Mouse (Mus musculus) left cerebral cortex, postnatal 36 days (tissue): ENCODE measurements around the gene Cnot1. TPM values are rescaled to one million over a fixed set of nuclear protein-coding genes. Genes with fewer than 3 reads are reported as not detected.
"Not testable (repeated sequence)": the region's sequence is repeated elsewhere in the genome, so short reads cannot be mapped to it uniquely, and the experiment has no call there.

Source experiments
- DNase-seq, 2 experiments: peaks; one replicate each; pipeline ENCODE4 v3.0.0; 2021 to 2022; ENCODE audit warnings: low spot score in 2 of 2, mixed read lengths in 1 of 2
- intact Hi-C: fragments of 180-260 bp; cut with DNase I; formaldehyde crosslinking; loops from one replicate; pipeline ENCODE4 v1.15.1; 2025
- total RNA-seq, 2 experiments: library from RNA; stranded (reverse); gene quantifications; 2 replicates each; pipeline ENCODE4 v1.2.3; 2021

Gene Cnot1
- total RNA-seq, 2 experiments from 2014 or later: 115 to 131 TPM

DNA sequence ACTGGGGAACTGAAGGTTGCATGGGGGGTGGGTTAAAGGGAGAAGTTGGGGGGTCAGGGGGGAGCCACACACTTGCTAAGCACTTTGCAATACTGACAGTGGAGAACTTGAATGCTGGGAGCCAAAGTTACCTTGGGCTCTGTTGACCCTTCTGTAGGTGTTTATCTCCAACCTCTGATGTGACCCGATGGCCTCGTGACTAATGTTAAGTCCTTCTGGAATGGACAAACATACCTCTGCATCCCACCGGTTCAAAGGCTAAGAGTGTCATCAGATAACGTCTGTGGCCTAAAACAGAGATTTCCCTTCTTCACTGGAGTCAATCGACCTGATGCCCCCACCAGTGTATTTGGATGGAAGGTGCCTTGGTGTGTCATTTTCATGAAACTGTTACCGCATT lies 14.0 kb upstream of the Cnot1 start:
- intact Hi-C loops: no loop called here
- no peak for DNase-seq

DNA sequence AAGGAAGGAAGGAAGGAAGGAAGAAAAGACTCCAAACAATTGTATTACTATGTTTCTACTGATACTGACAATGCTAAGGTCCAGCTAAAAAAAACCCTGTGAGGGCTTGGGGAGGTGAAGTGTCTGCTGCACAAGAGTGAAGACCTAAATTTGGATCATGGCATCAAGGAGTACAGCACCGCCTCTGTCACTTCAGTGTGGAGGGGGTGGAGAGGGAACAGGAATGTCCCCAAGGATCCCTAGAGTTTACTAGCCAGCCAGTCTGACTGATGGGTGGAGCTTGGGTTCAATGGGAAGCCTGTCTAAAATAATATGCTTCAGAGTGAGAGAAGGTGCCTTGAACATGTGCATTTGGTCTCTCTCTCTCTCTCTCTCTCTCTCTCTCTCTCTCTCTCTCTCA lies 10.9 kb upstream of the Cnot1 start:
- intact Hi-C loops: no loop called here
- no peak for DNase-seq

DNA sequence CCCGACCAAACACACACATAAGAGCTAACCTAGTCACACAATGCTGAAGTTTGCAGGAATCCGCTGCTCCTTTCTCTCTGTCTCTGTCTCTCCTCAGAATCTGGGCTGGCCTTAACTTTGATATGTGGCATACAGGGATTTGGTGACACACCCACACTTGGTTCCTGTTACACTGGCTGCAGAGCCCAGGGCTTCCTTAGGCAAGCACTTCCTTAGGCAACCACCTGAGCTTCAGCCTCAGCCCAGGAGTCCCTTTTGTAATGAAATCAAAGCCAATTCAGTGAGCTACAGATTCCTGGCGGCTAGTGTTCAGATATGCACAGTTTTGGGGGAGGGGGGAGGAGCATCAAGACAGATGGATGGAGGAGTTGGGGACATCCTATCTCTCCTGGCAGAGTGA lies 10.3 kb upstream of the Cnot1 start:
- DNase-seq: no peak
- intact Hi-C loops: no loop called here

- intact Hi-C loops: no loop called here
- no peak for DNase-seq
Observed at GRCm38 (mm10) chr8:95816044-95816708, 8.9 kb upstream of the Cnot1 start.

DNA sequence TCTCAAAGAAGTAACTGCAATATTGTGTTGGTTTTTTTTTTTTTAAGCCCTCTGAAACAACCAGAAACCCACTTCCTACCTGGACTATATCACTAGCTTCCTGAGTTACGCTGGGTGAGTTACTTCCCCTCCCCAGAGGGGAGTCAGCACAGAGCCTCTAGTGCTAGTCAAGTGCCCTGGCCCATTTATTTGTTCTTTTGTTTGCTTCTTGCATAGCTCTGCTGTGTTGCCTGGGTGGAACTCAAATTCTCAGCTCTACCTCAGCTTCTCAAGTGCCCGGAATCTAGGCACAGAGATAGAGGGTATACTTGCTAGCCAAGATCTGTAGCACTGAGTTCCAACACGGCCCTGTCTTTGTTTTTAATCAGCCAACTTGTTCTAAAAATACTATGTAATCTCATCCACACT lies 2.9 kb upstream of the Cnot1 start:
- no peak for DNase-seq
- intact Hi-C loops: no loop called here

- no peak for DNase-seq
- intact Hi-C loops: no loop called here
Observed at GRCm38 (mm10) chr8:95809116-95809515, 1.9 kb upstream of the Cnot1 start.

GRCm38 (mm10) chr8:95808631-95809030 lies 1.4 kb upstream of the Cnot1 start:
- intact Hi-C loops: no loop called here

DNA sequence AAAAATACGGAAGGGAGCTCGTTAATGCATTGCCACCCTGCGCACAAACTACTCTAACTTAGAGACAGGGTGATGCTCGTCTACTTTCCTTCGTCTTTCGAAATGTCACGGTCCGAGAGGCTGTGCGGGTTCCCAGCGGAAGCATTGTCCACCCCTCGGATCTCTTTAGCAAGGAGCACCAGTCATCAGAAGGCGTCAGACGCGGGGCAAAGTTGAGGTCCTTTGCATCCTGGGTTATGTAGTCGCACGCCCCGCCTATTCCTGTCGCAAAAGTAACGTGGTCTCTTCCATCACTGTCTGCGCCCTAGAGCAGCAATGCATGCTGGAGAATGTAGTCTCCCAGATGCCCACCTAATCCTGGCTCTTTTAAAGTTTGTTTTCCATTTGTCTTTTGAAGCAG lies 597 bp upstream of the Cnot1 start:
- DNase-seq: peak; percentile 92 to 95
- intact Hi-C loops: no loop called here

More at GRCm38 (mm10) chr8:95808631-95809030, 1.4 kb upstream of the Cnot1 start:
- no peak for DNase-seq

DNA sequence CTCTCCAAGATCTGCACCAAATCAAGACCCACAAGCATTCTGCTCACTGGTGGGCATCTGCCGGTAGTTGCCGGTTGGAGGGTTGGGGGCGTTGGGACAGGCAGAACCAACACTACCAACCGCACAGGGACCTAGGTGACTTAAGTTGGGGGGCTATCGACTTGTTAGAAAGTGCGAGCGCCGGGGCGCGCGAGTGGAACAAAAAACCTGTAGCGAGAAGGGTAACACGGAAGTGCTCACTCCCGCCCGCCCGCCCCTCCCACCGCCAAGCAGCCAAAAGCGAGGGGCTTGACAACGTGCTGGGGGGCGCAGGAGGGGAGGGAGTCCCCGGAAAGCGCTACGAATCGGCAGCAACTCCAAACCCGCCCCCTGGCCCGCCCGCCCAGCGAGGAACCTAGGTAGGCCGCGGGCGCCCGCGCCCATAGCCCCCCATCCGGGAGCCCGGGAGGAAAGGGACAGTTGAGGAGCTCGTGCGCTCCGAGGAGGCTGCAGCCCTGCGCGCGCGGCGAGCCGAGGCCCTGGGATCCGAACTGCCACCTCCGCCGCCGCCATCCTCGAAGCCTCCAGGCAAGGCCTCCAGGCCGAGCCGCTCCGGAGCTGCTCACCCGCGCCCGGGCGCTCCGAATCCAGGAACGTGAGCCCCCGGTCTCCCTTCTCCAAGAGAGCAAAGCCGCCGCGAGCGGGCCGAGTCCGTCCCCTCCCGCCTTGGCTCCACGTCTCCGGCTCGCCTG lies 638 bp downstream of the Cnot1 start:
- peak in 1 of 2 experiments; percentile 13 for DNase-seq
- intact Hi-C loops: no loop called here

- no peak for DNase-seq
- intact Hi-C loops: no loop called here
Observed at GRCm38 (mm10) chr8:95805482-95805881, 1.8 kb downstream of the Cnot1 start.

- intact Hi-C loops: no loop called here
- no peak for DNase-seq
Observed at GRCm38 (mm10) chr8:95802231-95802630, 5.0 kb downstream of the Cnot1 start.

DNA sequence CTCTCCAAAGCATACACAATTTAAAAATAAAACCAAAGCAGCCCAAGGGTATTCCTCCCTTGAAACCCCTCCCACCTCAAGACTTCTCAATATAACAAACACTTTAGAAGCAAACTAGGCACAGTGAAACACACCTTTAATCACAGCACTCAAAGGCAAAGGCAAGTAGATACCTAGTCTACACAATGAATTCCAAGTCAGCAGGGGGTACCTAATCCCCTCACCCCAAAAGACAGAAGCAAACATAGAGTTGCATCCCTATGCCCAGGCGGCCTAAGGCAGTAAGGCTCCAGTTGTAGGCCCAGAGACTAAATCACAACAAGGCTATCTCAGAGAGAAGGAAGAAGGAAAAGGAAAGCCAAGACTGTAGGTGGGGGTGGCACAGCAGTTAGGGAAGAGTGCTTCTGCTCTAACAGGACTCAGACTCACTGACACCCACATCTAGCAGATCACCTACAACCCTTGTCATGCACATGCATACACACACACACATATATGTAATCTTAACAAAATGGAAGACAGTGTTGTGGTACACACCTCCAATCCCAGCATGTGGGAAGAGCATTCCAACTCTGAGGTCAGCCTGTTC lies 5.7 kb downstream of the Cnot1 start:
- DNase-seq: no peak
- intact Hi-C loops: no loop called here

DNA sequence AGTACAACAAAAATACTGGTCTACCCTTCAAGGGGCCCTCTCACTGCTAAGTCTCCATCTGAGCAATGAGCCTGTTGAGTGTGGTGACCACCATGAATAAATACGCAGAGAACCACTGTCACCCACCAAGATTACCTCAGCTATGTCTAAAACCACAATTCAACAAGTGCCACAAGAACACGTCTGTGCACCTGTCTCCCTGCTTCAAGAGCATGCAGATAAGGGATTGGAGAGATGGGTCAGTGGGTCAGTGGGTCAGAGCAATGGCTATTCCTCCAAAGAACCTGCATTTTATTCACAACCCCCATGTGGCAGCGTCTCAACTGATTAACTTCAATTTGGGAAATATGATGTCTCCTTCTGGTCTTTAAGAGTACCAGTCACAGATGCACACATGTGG lies 6.9 kb downstream of the Cnot1 start:
- intact Hi-C loops: no loop called here
- DNase-seq: no peak

DNA sequence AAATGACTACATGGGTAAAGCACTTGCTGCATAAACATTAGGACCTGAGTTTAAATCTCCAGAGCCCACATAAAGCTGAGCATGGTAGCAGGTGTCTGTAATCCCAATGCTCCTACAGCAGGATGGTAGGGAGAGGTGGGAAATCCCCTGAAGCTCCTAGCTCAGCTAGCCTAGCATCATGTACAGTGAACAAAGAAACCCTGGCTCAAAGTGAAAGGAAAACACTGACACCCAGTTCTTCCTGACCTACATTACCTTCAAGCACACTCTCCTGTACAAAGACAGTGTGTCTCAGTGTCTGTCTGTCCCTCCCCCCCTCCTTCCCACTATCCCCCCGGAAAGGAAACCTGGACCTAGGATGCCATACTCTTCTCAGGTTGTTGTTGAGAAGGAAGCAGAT lies 7.4 kb downstream of the Cnot1 start:
- intact Hi-C loops: no loop called here

DNA sequence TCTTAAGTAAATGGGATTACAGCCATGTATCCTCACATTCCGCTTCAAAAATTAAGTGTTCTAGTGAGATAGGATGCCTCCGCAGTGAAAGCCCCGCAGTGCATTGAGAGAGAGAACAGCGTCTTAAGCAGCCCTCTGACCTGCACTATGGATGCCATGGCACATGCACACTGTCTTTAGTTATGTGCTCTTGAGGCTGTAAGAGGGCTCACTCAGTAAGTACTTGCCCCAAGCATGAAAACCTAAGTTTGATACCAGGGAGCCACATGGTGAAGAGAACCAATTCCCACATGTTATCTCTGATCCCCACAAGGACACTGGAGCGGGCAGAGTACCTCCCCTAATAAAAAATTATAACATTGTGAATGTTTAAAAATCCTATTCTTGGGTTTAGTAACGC lies 8.1 kb downstream of the Cnot1 start:
- DNase-seq: no peak
- intact Hi-C loops: no loop called here

More for the DNA sequence above, 7.4 kb downstream of the Cnot1 start:
- no peak for DNase-seq

DNA sequence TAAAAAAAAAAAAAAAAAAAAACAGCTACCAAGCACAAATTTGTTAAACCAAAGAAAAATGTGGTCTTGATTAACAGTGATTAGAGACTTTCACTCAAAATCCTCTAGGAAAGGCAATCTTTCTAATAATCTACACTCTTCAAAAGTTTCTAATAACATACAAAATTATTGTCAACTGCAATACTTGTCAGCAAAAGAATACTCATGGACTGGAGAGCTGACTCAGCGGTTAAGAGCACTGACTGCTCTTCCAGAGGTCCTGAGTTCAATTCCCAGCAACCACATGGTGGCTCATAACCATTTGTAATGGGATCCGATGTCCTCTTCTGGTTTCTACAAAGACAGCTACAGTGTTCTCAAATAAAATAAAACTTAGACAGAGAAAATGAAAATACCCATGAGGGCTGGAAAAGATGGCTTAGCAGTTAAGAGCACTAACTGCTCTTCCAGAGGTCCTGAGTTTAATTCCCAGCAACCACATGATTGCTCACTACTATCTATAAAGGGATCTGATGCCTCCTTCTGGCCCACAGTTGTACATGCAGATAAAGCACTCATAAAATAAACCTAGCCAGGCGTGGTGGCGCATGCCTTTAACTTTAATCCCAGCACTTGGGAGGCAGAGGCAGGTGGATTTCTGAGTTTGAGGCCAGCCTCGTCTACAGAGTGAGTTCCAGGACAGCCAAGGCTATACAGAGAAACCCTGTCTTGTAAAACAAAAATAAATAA lies 11.8 kb downstream of the Cnot1 start:
- intact Hi-C loops, DNase-seq: not testable (repeated sequence)

- intact Hi-C loops: no loop called here
- no peak for DNase-seq
Observed at GRCm38 (mm10) chr8:95785591-95785990, 21.7 kb downstream of the Cnot1 start.

DNA sequence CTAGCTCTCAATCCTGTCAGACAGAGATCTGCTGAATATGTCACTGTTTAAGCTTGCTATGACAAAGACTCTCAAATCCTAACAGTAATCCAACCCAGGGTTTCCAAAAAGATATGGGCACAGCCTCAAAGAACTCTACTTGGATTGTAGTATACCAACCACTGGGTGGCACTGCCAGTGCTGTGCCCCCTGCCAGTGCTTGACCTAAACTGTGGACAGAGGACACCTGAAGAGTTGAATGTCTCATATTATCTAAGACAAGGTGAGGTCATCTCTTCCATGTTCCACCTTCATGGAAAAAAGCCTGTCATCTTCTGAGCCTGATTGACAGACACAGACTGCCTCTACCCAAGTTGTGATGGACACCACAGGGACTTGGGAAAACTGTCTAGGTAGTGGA lies 24.6 kb downstream of the Cnot1 start:
- DNase-seq: no peak
- intact Hi-C loops: no loop called here

GRCm38 (mm10) chr8:95781775-95782174 lies 25.5 kb downstream of the Cnot1 start:
- intact Hi-C loops: no loop called here
- no peak for DNase-seq

DNA sequence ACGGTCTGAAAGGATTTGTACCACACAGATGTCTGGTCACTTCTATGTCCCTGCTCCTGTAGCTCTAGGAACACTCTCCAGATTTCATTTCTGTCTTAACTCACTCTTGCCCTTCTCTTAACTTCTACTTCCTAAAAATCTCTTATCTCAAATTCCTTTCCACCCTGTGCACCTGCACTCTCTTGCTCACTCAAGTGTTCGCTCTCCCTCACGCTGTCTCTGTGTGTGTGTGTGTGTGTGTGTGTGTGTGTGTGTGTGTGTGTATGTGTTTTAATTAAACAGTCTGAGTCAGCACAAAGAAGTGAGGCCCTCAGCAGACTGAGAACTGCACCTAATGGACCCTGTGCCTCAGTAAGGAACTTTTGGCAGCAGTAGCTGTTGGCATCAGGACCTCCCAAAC lies 26.2 kb downstream of the Cnot1 start:
- intact Hi-C loops: no loop called here
- no peak for DNase-seq
